Mouse (Mus musculus): ENCODE results near the gene 4931406C07Rik. TPM values are rescaled to one million over a fixed set of nuclear protein-coding genes. Genes with fewer than 3 reads are reported as not detected.
"Not testable (repeated sequence)": the region's sequence is repeated elsewhere in the genome, so short reads cannot be mapped to it uniquely, and the experiment has no call there.

4931406C07Rik gene
- polyA plus RNA-seq, 1 experiment from 2014 or later: 9.5 TPM

DNA sequence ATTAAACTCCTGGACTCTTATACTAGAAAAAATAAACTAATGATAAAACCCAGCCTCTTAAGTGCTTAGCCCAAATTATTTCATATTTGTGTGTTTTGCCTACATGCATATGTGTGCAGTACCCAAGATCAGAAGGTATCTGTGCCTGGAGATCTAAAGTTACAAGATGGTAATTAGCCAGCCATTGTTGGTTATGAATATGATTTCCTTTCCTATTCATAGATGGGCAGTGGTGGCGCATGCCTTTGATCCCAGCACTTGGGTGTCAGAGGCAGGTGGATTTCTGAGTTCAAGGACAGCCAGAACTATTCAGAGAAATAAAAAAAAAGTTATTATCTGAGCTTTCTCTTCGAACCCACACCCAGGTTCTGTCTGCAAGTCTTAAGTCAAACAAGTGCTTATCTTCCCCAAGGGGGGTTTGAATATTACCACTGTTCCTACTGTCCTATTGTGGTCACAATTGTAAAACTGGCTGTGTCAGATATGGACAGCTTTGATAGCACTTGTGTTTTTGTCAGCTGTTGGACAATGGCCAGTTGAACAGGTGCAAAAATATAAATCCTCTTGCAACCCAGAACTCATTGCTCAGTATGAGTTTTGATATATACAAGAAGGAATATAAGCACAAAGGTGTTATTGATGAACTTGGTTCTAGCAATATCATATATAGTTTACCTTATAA lies 5.9 kb upstream of the 4931406C07Rik start:
- Histone ChIP-seq H3K4me3 (ENCODE audit: low read depth, low read length) (no peak overlapping the region), H3K27ac (replicated peaks; ENCODE audit: low read depth, low read length) (no peak overlapping the region), H3K27me3 (replicated peaks; ENCODE audit: control insufficient read depth, insufficient read depth, low read length) (no peaks in the 10 kb centered on the region), H3K36me3 (ENCODE audit: control insufficient read depth, insufficient read depth, low read length) (peaks cover 87% of the 10 kb centered on the region), H3K4me1 (ENCODE audit: control insufficient read depth, insufficient read depth, low read length) (peaks cover 15% of the 10 kb centered on the region), H3K9me3 (ENCODE audit: control insufficient read depth, low read length) (no peaks in the 10 kb centered on the region), H3K4me2 (ENCODE audit: low read depth, low read length) (no peak overlapping the region), H3K9ac (ENCODE audit: low read depth, low read length) (no peak overlapping the region)
- DNase-seq (ENCODE audit: low spot score) (peak; percentile 7), ATAC-seq (ENCODE audit: low read depth) (no peak)
- 95% methylated on average over 2 of the region's 2 CpGs for WGBS

- H3K36me3 ChIP-seq (ENCODE audit: control insufficient read depth, insufficient read depth, low read length): peaks cover 74% of the 10 kb centered on the region
- 93% methylated on average over 1 of the region's 1 CpGs for WGBS
- ATAC-seq (ENCODE audit: low read depth) (no peak), DNase-seq (ENCODE audit: low spot score) (no peak)
- H3K9me3 ChIP-seq (ENCODE audit: control insufficient read depth, low read length): no peaks in the 10 kb centered on the region
- H3K27me3 ChIP-seq (replicated peaks; ENCODE audit: control insufficient read depth, insufficient read depth, low read length): no peaks in the 10 kb centered on the region
- H3K27ac ChIP-seq (replicated peaks; ENCODE audit: low read depth, low read length): no peak overlapping the region
- no peak overlapping the region for H3K9ac ChIP-seq (ENCODE audit: low read depth, low read length)
- H3K4me1 ChIP-seq (ENCODE audit: control insufficient read depth, insufficient read depth, low read length): peaks cover 19% of the 10 kb centered on the region
- H3K4me2 ChIP-seq (ENCODE audit: low read depth, low read length): no peak overlapping the region
- no peak overlapping the region for H3K4me3 ChIP-seq (ENCODE audit: low read depth, low read length)
Observed at GRCm38 (mm10) chr9:15310179-15310578, 3.9 kb upstream of the 4931406C07Rik start.

GRCm38 (mm10) chr9:15309425-15309824 lies 3.2 kb upstream of the 4931406C07Rik start:
- DNase-seq (ENCODE audit: low spot score): no peak
- peak overlapping the region; percentile 4; the same call in 1 of the 2 replicates for H3K4me3 ChIP-seq (ENCODE audit: low read depth, low read length)
- no peak for ATAC-seq (ENCODE audit: low read depth)
- peak overlapping the region; percentile 38 for H3K4me2 ChIP-seq (ENCODE audit: low read depth, low read length)
- H3K9ac ChIP-seq (ENCODE audit: low read depth, low read length): no peak overlapping the region
- H3K36me3 ChIP-seq (ENCODE audit: control insufficient read depth, insufficient read depth, low read length): peaks cover 66% of the 10 kb centered on the region
- H3K4me1 ChIP-seq (ENCODE audit: control insufficient read depth, insufficient read depth, low read length): peaks cover 19% of the 10 kb centered on the region
- 60% methylated on average over 4 of the region's 4 CpGs for WGBS
- H3K9me3 ChIP-seq (ENCODE audit: control insufficient read depth, low read length): no peaks in the 10 kb centered on the region
- H3K27me3 ChIP-seq (replicated peaks; ENCODE audit: control insufficient read depth, insufficient read depth, low read length): no peaks in the 10 kb centered on the region
- H3K27ac ChIP-seq (replicated peaks; ENCODE audit: low read depth, low read length): no peak overlapping the region

GRCm38 (mm10) chr9:15308254-15308653 lies 2.0 kb upstream of the 4931406C07Rik start:
- H3K36me3 ChIP-seq (ENCODE audit: control insufficient read depth, insufficient read depth, low read length): peaks cover 55% of the 10 kb centered on the region
- DNase-seq (ENCODE audit: low spot score) (no peak), ATAC-seq (ENCODE audit: low read depth) (no peak)
- H3K9me3 ChIP-seq (ENCODE audit: control insufficient read depth, low read length): no peaks in the 10 kb centered on the region
- H3K4me2 ChIP-seq (ENCODE audit: low read depth, low read length): peak overlapping the region; percentile 84
- H3K4me1 ChIP-seq (ENCODE audit: control insufficient read depth, insufficient read depth, low read length): peaks cover 19% of the 10 kb centered on the region
- no peak overlapping the region for H3K27ac ChIP-seq (replicated peaks; ENCODE audit: low read depth, low read length)
- peak overlapping the region; percentile 83 for H3K4me3 ChIP-seq (ENCODE audit: low read depth, low read length)
- WGBS: 52% methylated on average over 2 of the region's 2 CpGs
- no peaks in the 10 kb centered on the region for H3K27me3 ChIP-seq (replicated peaks; ENCODE audit: control insufficient read depth, insufficient read depth, low read length)
- no peak overlapping the region for H3K9ac ChIP-seq (ENCODE audit: low read depth, low read length)

- peak overlapping the region; percentile 96 for H3K9ac ChIP-seq (ENCODE audit: low read depth, low read length)
- peak overlapping the region; percentile 94 for H3K27ac ChIP-seq (replicated peaks; ENCODE audit: low read depth, low read length)
- peaks cover 49% of the 10 kb centered on the region for H3K36me3 ChIP-seq (ENCODE audit: control insufficient read depth, insufficient read depth, low read length)
- peaks cover 19% of the 10 kb centered on the region for H3K4me1 ChIP-seq (ENCODE audit: control insufficient read depth, insufficient read depth, low read length)
- peak overlapping the region; percentile 84 for H3K4me2 ChIP-seq (ENCODE audit: low read depth, low read length)
- no peaks in the 10 kb centered on the region for H3K27me3 ChIP-seq (replicated peaks; ENCODE audit: control insufficient read depth, insufficient read depth, low read length)
- ATAC-seq (ENCODE audit: low read depth): no peak
- H3K4me3 ChIP-seq (ENCODE audit: low read depth, low read length): peak overlapping the region; percentile 83
- DNase-seq (ENCODE audit: low spot score): no peak
- H3K9me3 ChIP-seq (ENCODE audit: control insufficient read depth, low read length): no peaks in the 10 kb centered on the region
- WGBS: 8% methylated on average over 6 of the region's 6 CpGs
Observed at GRCm38 (mm10) chr9:15307257-15307656, 1.0 kb upstream of the 4931406C07Rik start.

DNA sequence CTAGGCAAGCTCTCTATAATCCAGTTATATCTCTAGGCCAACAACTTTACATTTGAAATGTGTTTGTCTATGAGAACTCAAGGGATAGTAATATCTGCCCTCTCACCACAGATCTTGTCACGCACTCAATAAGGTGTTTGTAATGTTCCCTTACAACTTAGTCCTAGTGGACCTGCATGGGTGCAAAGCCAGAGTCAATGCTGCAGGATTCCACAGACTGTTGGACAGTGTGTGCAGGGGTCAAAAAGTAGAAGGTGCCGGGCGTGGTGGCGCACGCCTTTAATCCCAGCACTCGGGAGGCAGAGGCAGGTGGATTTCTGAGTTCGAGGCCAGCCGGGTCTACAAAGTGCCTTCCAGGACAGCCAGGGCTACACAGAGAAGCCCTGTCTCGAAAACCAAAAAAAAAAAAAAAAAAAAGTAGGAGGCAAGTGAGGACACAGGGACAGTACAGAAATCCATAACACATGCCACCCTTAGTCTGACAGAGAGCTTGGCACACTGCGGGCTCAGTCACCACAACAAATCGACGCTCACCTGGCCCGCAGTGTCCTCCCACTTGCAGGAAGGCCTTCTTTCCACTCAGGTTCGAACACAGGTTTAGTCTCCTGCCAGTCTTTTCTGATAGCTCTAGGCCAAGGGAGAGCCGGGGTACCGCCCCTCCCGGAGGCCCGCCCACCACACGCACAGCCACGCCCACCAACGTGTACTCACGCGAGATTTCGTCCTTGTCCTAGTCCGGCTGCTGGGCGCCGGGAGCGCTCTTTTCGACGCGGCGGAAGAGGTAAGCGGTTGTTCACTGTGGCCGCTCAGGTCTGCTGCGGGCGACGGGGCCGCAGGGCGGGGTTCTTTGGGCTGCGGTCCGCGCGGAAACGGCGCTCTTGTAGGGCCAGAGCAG lies 498 bp downstream of the 4931406C07Rik start, which contains the start of gene Taf1d:
Gene Taf1d (plus strand): TSS at position 712 of the 895 bp plus-strand sequence.
- Histone ChIP-seq H3K27me3 (replicated peaks; ENCODE audit: control insufficient read depth, insufficient read depth, low read length) (no peaks in the 10 kb centered on the region), H3K9me3 (ENCODE audit: control insufficient read depth, low read length) (no peaks in the 10 kb centered on the region), H3K9ac (ENCODE audit: low read depth, low read length) (peak within 1 kb of the TSS; percentile 96), H3K4me1 (ENCODE audit: control insufficient read depth, insufficient read depth, low read length) (peaks cover 19% of the 10 kb centered on the region), H3K36me3 (ENCODE audit: control insufficient read depth, insufficient read depth, low read length) (peaks cover 37% of the 10 kb centered on the region), H3K27ac (replicated peaks; ENCODE audit: low read depth, low read length) (peak within 1 kb of the TSS; percentile 94), H3K4me2 (ENCODE audit: low read depth, low read length) (peak within 1 kb of the TSS; percentile 84), H3K4me3 (ENCODE audit: low read depth, low read length) (peak within 1 kb of the TSS; percentile 83)
- DNase-seq (ENCODE audit: low spot score) (peak; percentile 96), ATAC-seq (ENCODE audit: low read depth) (peak; percentile 94)
- WGBS: 12% methylated on average over 42 of the region's 45 CpGs

GRCm38 (mm10) chr9:15302881-15303280 lies 3.4 kb downstream of the 4931406C07Rik start:
- Histone ChIP-seq H3K4me1 (ENCODE audit: control insufficient read depth, insufficient read depth, low read length) (peaks cover 11% of the 10 kb centered on the region), H3K9me3 (ENCODE audit: control insufficient read depth, low read length) (no peaks in the 10 kb centered on the region), H3K4me2 (ENCODE audit: low read depth, low read length) (no peak overlapping the region), H3K36me3 (ENCODE audit: control insufficient read depth, insufficient read depth, low read length) (peaks cover 8% of the 10 kb centered on the region), H3K27ac (replicated peaks; ENCODE audit: low read depth, low read length) (no peak overlapping the region), H3K4me3 (ENCODE audit: low read depth, low read length) (no peak overlapping the region), H3K27me3 (replicated peaks; ENCODE audit: control insufficient read depth, insufficient read depth, low read length) (no peaks in the 10 kb centered on the region), H3K9ac (ENCODE audit: low read depth, low read length) (no peak overlapping the region)
- DNase-seq (ENCODE audit: low spot score) (no peak), ATAC-seq (ENCODE audit: low read depth) (no peak)
- 58% methylated on average over 2 of the region's 2 CpGs for WGBS

DNA sequence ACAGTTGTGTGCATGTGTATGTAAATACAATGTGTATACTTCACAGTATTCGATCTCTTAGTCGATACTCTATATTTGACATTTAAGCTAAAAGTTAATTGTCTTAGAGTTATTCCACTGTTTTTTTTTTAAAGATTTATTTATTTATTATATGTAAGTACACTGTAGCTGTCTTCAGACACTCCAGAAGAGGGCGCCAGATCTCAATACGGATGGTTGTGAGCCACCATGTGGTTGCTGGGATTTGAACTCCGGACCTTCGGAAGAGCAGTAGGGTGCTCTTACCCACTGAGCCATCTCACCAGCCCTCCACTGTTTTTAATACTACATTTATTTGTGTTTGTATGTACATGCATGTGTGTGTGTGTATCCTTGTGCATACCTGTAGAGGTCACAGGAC lies 4.2 kb downstream of the 4931406C07Rik start:
- H3K36me3 ChIP-seq (ENCODE audit: control insufficient read depth, insufficient read depth, low read length); H3K27me3 ChIP-seq (replicated peaks; ENCODE audit: control insufficient read depth, insufficient read depth, low read length); H3K4me2 ChIP-seq (ENCODE audit: low read depth, low read length); ATAC-seq (ENCODE audit: low read depth); H3K9me3 ChIP-seq (ENCODE audit: control insufficient read depth, low read length); DNase-seq (ENCODE audit: low spot score); H3K9ac ChIP-seq (ENCODE audit: low read depth, low read length); H3K27ac ChIP-seq (replicated peaks; ENCODE audit: low read depth, low read length); H3K4me3 ChIP-seq (ENCODE audit: low read depth, low read length); H3K4me1 ChIP-seq (ENCODE audit: control insufficient read depth, insufficient read depth, low read length): not testable (repeated sequence)
- WGBS: 81% methylated on average over 6 of the region's 6 CpGs

Data from embryonic facial prominence, embryonic 14.5 days (tissue).